Mouse (Mus musculus): ENCODE measurements around the gene Hus1. TPM values are rescaled to one million over a fixed set of nuclear protein-coding genes. Genes with fewer than 3 reads are reported as not detected.

Hus1 gene
- polyA plus RNA-seq, 1 experiment from 2014 or later = 16.2 TPM

DNA sequence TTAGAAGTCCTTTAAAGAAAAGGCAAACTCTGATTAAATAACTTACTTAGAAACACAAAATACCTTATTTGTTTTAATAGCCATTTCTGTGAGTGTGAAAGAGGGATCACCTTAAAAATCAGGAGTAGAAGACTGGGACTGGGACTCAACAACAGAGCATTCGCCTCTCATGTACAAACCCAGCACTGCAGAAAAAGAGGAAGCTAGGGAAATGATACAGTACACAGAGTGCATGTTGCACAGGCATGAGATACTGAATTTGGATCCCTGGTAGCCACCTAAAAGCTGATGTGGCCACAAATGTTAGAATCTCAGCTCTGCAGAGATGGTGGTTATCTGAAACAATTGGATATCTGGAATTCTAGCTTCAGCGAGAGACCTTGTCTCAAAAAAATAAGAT, 20.5 kb upstream of the Hus1 start:
- H3K4me3 ChIP-seq = no peak overlapping the region

DNA sequence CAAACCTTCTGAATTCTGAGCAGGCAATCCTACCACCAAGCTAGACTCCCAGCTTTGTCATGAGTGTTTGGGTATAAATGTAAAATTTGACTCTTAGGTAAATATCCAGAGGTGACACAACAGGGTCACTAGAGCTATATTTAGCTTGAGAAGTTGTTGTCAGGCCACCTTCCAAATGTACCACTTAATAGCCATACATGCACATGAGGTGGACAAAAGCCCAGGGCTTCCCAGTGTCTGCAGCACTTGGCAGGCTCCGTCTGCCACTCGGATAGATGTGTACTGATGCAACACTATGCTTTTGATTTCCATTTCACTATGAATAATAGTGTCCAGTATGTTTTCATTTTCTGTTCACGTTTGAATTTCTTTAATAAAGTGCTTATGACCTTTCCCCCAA, 14.2 kb upstream of the Hus1 start:
- ATAC-seq (ENCODE audit: insufficient number of reproducible peaks, low FRiP score) = no peak
- no peaks in the 10 kb centered on the region for H3K9me3 ChIP-seq (replicated peaks)
- no peaks in the 10 kb centered on the region for H3K36me3 ChIP-seq
- no peak overlapping the region for H3K9ac ChIP-seq
- no peak overlapping the region for H3K27ac ChIP-seq (ENCODE audit: poor library complexity, severe bottlenecking)
- no peak overlapping the region for H3K4me3 ChIP-seq
- 61% methylated on average over 3 of the region's 3 CpGs for WGBS
- no peaks in the 10 kb centered on the region for H3K4me1 ChIP-seq (replicated peaks)
- H3K27me3 ChIP-seq (replicated peaks) = no peaks in the 10 kb centered on the region
- no peak overlapping the region for H3K4me2 ChIP-seq

More for the DNA sequence above, 20.5 kb upstream of the Hus1 start:
- Histone ChIP-seq H3K27me3 (replicated peaks) (no peaks in the 10 kb centered on the region), H3K4me2 (no peak overlapping the region), H3K27ac (ENCODE audit: poor library complexity, severe bottlenecking) (no peak overlapping the region), H3K4me1 (replicated peaks) (no peaks in the 10 kb centered on the region), H3K36me3 (no peaks in the 10 kb centered on the region), H3K9me3 (replicated peaks) (no peaks in the 10 kb centered on the region), H3K9ac (no peak overlapping the region)
- 71% methylated on average over 2 of the region's 2 CpGs for WGBS
- ATAC-seq (ENCODE audit: insufficient number of reproducible peaks, low FRiP score) = no peak

DNA sequence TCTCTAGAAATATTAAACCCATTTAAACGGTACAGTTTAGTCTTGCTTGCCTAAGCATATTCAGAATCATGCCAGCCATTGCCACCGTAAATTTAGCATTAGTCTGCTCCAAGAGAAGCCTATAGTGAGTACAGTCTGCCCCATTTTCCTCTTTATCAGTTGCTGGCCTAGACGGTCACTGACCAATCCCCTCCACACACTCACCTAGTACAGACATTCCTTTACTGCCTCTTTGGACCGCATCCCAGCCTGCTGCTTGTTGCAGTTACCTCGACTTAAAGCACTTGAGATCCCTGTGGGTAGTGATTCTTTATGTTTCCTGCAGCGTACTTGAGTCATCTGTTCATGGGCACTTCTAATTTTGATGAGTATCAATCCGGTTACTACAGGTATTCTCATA, 13.8 kb upstream of the Hus1 start:
- Histone ChIP-seq H3K4me3 (no peak overlapping the region), H3K4me1 (replicated peaks) (no peaks in the 10 kb centered on the region), H3K9me3 (replicated peaks) (no peaks in the 10 kb centered on the region), H3K4me2 (no peak overlapping the region), H3K9ac (no peak overlapping the region), H3K36me3 (no peaks in the 10 kb centered on the region), H3K27ac (ENCODE audit: poor library complexity, severe bottlenecking) (no peak overlapping the region), H3K27me3 (replicated peaks) (no peaks in the 10 kb centered on the region)
- WGBS = 61% methylated on average over 7 of the region's 7 CpGs
- ATAC-seq (ENCODE audit: insufficient number of reproducible peaks, low FRiP score) = no peak

DNA sequence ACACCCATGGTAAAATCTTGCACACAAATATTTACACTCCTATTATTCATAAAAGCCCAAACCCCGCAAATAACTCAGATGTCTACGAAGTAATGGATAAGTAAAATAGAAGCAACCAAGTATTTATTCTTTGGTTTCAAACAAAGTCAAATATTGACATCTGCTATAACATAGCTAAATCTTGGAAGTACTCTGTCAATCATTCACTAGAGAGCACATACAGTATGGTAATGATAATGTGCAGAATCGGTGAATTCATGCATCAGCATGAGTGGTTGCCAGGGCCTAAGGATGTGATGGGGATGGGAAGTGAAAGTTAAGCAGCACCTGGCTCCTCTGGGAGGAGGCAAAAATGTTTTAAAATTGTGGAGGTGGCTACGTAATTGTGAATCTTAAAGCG, 9.2 kb upstream of the Hus1 start:
- 89% methylated on average over 5 of the region's 5 CpGs for WGBS
- no peak overlapping the region for H3K4me3 ChIP-seq

DNA sequence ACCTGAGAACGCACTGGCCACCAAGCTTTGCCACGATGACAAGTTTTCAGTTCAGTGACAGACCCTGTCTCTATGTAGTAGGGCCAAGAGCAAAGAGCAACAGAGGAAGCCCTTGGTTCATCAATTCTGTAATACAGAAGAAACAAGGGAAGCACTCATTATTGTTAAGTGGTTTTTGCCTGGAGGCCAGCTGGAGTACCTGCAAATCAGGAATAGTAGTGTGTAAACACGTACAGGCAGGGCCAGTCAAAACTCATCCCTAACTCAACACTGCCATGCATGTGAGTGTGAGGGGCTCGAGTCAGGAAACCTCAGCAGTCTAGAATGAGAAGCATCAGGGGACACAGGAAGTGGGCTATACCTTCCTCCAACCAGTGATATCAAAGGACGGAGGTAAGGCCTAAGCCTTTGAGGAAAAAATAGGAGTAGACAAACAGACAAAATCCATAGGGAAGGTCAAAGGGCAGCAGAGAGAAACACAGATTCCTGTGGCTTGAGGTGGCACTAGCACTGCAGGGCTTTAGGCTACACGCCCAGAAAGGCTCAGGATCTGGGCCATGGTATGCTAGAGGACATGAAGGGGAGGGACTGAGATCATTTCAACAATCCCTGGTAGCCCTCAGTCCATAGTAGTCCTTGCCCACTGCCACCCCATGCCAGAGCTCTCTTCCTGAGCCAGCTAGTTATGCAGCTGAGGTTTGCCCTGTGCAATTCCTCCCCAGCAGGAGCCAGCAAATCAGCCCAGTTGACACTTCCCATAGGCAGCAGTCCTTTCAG, 7.7 kb upstream of the Hus1 start:
- Histone ChIP-seq H3K27ac (ENCODE audit: poor library complexity, severe bottlenecking) (no peak overlapping the region), H3K4me1 (replicated peaks) (no peaks in the 10 kb centered on the region), H3K9ac (no peak overlapping the region), H3K27me3 (replicated peaks) (no peaks in the 10 kb centered on the region), H3K9me3 (replicated peaks) (no peaks in the 10 kb centered on the region), H3K36me3 (no peaks in the 10 kb centered on the region), H3K4me2 (no peak overlapping the region), H3K4me3 (no peak overlapping the region)
- ATAC-seq (ENCODE audit: insufficient number of reproducible peaks, low FRiP score) = no peak
- WGBS = 65% methylated on average over 6 of the region's 6 CpGs

More for the DNA sequence above, 9.2 kb upstream of the Hus1 start:
- Histone ChIP-seq H3K4me1 (replicated peaks) (no peaks in the 10 kb centered on the region), H3K36me3 (no peaks in the 10 kb centered on the region), H3K9me3 (replicated peaks) (no peaks in the 10 kb centered on the region), H3K27ac (ENCODE audit: poor library complexity, severe bottlenecking) (no peak overlapping the region), H3K4me2 (no peak overlapping the region), H3K27me3 (replicated peaks) (no peaks in the 10 kb centered on the region), H3K9ac (no peak overlapping the region)
- no peak for ATAC-seq (ENCODE audit: insufficient number of reproducible peaks, low FRiP score)

DNA sequence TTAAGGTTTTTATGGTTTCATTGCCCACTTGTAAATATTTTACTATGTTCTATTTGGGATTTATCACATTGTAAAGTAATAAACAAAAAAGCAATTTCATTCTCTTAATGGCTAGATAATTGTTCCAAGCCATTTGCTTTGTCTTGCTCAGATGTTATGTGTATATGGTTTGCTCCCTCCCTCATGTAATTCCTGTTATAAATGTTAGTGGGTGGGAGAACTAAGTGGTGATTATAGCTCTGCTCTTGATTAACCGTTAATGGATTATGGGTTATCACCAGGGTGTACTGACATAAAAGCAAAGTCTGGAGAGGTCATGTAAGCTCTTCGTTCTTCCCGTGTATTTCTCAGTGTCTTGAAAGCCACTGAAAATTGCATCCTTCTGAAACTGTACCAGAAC, 3.7 kb upstream of the Hus1 start:
- H3K9me3 ChIP-seq (replicated peaks) = no peaks in the 10 kb centered on the region
- H3K9ac ChIP-seq = no peak overlapping the region
- WGBS = 81% methylated on average over 3 of the region's 3 CpGs
- H3K4me2 ChIP-seq = no peak overlapping the region
- peaks cover 7% of the 10 kb centered on the region; the same call in 1 of the 2 replicates for H3K4me1 ChIP-seq (replicated peaks)
- H3K27ac ChIP-seq (ENCODE audit: poor library complexity, severe bottlenecking) = no peak overlapping the region
- no peaks in the 10 kb centered on the region for H3K27me3 ChIP-seq (replicated peaks)
- no peak for ATAC-seq (ENCODE audit: insufficient number of reproducible peaks, low FRiP score)
- H3K4me3 ChIP-seq = no peak overlapping the region
- no peaks in the 10 kb centered on the region for H3K36me3 ChIP-seq

DNA sequence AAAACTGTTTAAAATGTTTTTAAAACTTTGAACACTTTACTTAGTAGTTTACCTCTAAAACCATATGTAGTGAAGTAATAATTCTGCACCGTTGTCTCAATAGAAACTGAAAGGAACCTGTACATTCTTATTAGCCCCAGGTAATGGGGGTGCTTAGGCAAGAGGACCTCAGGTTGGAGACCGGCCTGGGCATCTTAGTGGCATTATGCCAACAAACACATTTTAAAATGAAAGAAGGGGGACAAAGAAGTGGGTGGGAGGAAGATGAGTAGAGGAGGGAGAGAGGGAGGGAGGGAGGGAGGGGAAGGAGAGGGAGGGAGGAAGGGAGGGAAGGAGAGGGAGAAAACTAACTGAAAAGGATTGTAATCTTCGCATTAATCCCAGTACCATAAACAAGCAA, 357 bp upstream of the Hus1 start:
- Histone ChIP-seq H3K4me3 (peak overlapping the region; percentile 80), H3K27ac (ENCODE audit: poor library complexity, severe bottlenecking) (no peak overlapping the region), H3K9me3 (replicated peaks) (no peaks in the 10 kb centered on the region), H3K4me1 (replicated peaks) (peaks cover 14% of the 10 kb centered on the region; the same call in 1 of the 2 replicates), H3K4me2 (peak overlapping the region; percentile 96), H3K27me3 (replicated peaks) (no peaks in the 10 kb centered on the region), H3K36me3 (peaks cover 20% of the 10 kb centered on the region), H3K9ac (peak overlapping the region; percentile 87)
- 2% methylated on average over 3 of the region's 3 CpGs for WGBS
- ATAC-seq (ENCODE audit: insufficient number of reproducible peaks, low FRiP score) = peak; percentile 33; the same call in 1 of the 2 replicates

DNA sequence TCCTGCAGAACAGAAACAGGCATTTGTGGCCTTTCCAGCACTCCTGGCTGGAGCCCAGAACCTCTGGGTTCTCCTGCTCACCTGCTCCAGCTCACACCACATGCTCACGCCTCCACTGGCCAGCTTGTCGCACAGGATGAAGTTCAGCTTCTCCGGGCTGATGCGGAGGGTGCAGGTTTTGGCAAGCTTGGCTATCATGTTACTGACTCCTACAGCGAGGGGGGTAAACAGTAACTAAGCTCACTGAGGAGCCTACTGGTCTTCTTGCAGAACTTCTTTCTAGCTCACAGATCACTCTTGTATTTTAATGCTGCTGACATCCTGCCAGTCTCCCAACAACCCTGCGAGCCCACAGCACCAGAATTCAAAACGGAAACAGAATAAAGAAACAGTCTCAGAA, 575 bp downstream of the Hus1 start:
- Histone ChIP-seq H3K4me3 (peak overlapping the region; percentile 80), H3K9me3 (replicated peaks) (no peaks in the 10 kb centered on the region), H3K27me3 (replicated peaks) (no peaks in the 10 kb centered on the region), H3K4me1 (replicated peaks) (peaks cover 14% of the 10 kb centered on the region; the same call in 1 of the 2 replicates), H3K27ac (ENCODE audit: poor library complexity, severe bottlenecking) (peak overlapping the region; percentile 89), H3K9ac (peak overlapping the region; percentile 87), H3K4me2 (peak overlapping the region; percentile 96), H3K36me3 (peaks cover 27% of the 10 kb centered on the region)
- 0% methylated on average over 7 of the region's 7 CpGs for WGBS
- peak; percentile 72 for ATAC-seq (ENCODE audit: insufficient number of reproducible peaks, low FRiP score)

DNA sequence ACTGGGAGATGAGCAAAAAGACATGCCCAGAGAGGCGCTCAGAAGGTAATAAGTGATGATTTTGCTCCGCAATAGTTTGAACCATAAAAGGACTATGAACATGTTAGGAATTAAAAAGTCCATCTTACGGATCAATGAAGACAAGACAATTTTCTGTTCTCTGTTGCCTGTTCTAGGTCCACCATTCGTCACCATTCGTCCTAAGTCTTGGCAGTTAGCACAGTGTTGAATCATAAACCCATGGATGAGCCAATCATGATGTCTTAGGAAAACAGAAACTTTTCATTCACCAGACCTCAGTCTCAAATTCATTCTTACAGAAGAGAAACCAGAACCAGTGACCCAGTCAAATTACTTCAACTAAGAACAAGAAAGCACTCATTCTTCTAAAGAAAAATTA, 2.2 kb downstream of the Hus1 start:
- WGBS = 94% methylated on average over 5 of the region's 5 CpGs
- H3K4me2 ChIP-seq = no peak overlapping the region
- no peak overlapping the region for H3K9ac ChIP-seq
- peaks cover 14% of the 10 kb centered on the region; the same call in 1 of the 2 replicates for H3K4me1 ChIP-seq (replicated peaks)
- no peaks in the 10 kb centered on the region for H3K9me3 ChIP-seq (replicated peaks)
- H3K27ac ChIP-seq (ENCODE audit: poor library complexity, severe bottlenecking) = no peak overlapping the region
- H3K27me3 ChIP-seq (replicated peaks) = no peaks in the 10 kb centered on the region
- H3K4me3 ChIP-seq = no peak overlapping the region
- ATAC-seq (ENCODE audit: insufficient number of reproducible peaks, low FRiP score) = no peak
- H3K36me3 ChIP-seq = peaks cover 43% of the 10 kb centered on the region

DNA sequence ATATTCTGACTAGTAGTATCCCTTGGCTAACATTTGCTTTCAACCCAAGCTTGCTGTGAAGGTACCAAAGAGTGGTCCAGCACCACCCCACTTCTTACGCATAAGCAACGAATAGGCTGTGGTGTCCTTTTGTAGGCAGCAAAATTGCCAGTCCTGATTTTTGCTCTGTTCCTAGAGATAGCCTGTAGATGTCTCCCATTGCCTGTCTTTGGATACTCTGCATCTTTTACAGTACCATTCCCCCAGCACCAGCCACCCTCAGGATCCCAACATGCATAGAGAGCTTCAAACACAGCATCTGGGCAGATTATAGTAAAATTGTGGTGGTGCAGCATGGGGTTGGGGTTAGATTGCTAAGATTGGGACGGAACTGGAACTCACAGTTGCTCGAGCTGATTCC, 22.9 kb downstream of the Hus1 start:
- Histone ChIP-seq H3K9me3 (replicated peaks) (no peaks in the 10 kb centered on the region), H3K4me2 (no peak overlapping the region), H3K4me1 (replicated peaks) (peaks cover 15% of the 10 kb centered on the region), H3K36me3 (peaks cover 21% of the 10 kb centered on the region), H3K4me3 (no peak overlapping the region), H3K27me3 (replicated peaks) (0 out of 2 replicates have a peak, but pooled peaks cover 5% of the 10 kb centered on the region), H3K9ac (no peak overlapping the region), H3K27ac (ENCODE audit: poor library complexity, severe bottlenecking) (no peak overlapping the region)
- no peak for ATAC-seq (ENCODE audit: insufficient number of reproducible peaks, low FRiP score)
- WGBS = 74% methylated on average over 4 of the region's 4 CpGs

DNA sequence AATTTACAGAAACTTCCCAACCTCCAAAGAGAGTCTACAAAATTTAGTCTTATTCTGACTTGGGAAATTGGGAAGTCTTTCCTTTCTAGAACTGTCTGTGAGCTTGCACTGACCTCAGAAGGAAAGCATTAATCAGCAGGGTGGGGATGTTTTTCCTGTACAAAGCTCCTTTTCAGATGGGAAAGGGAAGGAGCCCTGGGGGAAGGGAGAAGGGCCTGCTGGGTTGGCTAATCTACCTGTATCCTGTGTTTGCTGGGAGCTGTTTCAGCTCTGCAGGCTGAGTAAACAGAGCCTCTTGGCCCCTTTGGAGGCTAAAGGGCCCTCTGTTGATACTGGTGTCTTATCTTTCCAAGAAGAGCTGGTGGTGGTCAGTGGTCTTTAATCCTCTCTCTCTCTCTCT, 24.9 kb downstream of the Hus1 start:
- H3K9me3 ChIP-seq (replicated peaks) = no peaks in the 10 kb centered on the region

More for the DNA sequence above, 24.9 kb downstream of the Hus1 start:
- Histone ChIP-seq H3K4me2 (no peak overlapping the region), H3K4me3 (no peak overlapping the region), H3K36me3 (peaks cover 3% of the 10 kb centered on the region), H3K9ac (no peak overlapping the region), H3K27me3 (replicated peaks) (0 out of 2 replicates have a peak, but pooled peaks cover 5% of the 10 kb centered on the region), H3K4me1 (replicated peaks) (peaks cover 15% of the 10 kb centered on the region), H3K27ac (ENCODE audit: poor library complexity, severe bottlenecking) (no peak overlapping the region)
- ATAC-seq (ENCODE audit: insufficient number of reproducible peaks, low FRiP score) = peak; percentile 49; the same call in 1 of the 2 replicates
